Mouse (Mus musculus): ENCODE results near the gene Eomes. TPM values are rescaled to one million over a fixed set of nuclear protein-coding genes. Genes with fewer than 3 reads are reported as not detected.

The Eomes gene
- total and polyA plus RNA-seq, 3 experiments = not detected

- Histone ChIP-seq H3K36me3 (replicated peaks in 1 of 2; ENCODE audit: control insufficient read depth in 1 of 2, insufficient read depth in 1 of 2, low read length in 1 of 2) (peaks cover 5 to 15% of the 10 kb centered on the region in 2 experiments), H3K27me3 (replicated peaks) (no peaks in the 10 kb centered on the region), H3K4me3 (replicated peaks in 1 of 3; ENCODE audit: low read depth in 2 of 3, low read length in 2 of 3, poor library complexity in 1 of 3) (peak overlapping the region; percentile 83 to 88 (median 85)), H3K27ac (ENCODE audit: insufficient read depth, low read depth) (no peak overlapping the region), H3K4me1 (ENCODE audit: control insufficient read depth in 1 of 2, insufficient read depth in 2 of 2) (peaks cover 16 to 52% of the 10 kb centered on the region in 2 experiments), H3K79me2 (replicated peaks; ENCODE audit: control insufficient read depth, extremely low read depth, insufficient read depth, poor library complexity, severe bottlenecking) (peaks cover 47% of the 10 kb centered on the region), H3K9me3 (replicated peaks; ENCODE audit: low read length) (no peaks in the 10 kb centered on the region), H3K4me2 (ENCODE audit: insufficient read depth, low read depth, poor library complexity, severe bottlenecking) (peak overlapping the region; percentile 91), H3K9ac (ENCODE audit: insufficient read depth, low read depth) (peak overlapping the region; percentile 90)
- TF ChIP-seq MXI1 (IDR thresholded peaks at IDR 0.05; ENCODE audit: low read depth, low read length) (peak; percentile 36; the same call in 1 of the 2 replicates), SIN3A (IDR thresholded peaks at IDR 0.05; ENCODE audit: low read length) (0 out of 2 replicates have a peak, but pooled peaks have one; percentile 12), NRF1 (IDR thresholded peaks at IDR 0.05; ENCODE audit: low read depth, low read length) (no peak)
- no peak for DNase-seq (ENCODE audit: extremely low read depth)
- in situ Hi-C loops (cut with MboI; ENCODE audit: low pct_ligation_motif_present, low pct_unique_long_range_greater_than_20kb, low sequenced_read_pairs) (no loop called here), dilution Hi-C loops (cut with MboI; ENCODE audit: extremely low pct_ligation_motif_present, extremely low pct_unique_long_range_greater_than_20kb, low sequenced_read_pairs) (no loop called here)
These were observed 28.6 kb downstream of the Eomes start for GRCm38 (mm10) chr9:118506404-118507231.

DNA sequence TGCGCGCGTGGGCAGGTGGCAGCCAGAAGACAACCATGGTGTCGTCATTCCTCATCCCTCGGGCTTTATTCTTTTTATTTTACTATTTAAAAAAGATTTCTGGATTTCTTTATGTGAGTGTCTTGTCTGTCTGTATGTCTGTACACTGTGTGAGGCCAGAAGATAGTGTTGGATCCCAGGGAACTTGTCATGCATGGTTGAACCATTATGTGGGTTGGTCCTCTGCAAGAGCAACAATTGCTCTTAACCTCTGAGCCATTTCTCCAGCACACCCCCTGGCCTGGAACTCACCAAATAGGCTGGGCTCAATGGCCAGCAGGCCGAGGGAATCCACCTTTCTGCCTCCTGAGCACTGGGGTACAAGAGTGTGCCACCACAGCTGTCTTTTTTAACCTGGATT, 29.5 kb downstream of the Eomes start:
- H3K9ac ChIP-seq (ENCODE audit: insufficient read depth, low read depth) = peak overlapping the region; percentile 18; the same call in 1 of the 2 replicates
- H3K27me3 ChIP-seq (replicated peaks) = no peaks in the 10 kb centered on the region
- H3K4me2 ChIP-seq (ENCODE audit: insufficient read depth, low read depth, poor library complexity, severe bottlenecking) = peak overlapping the region; percentile 91
- H3K4me1 ChIP-seq (ENCODE audit: control insufficient read depth in 1 of 2, insufficient read depth in 2 of 2) = peaks cover 18 to 61% of the 10 kb centered on the region in 2 experiments
- H3K9me3 ChIP-seq (replicated peaks; ENCODE audit: low read length) = no peaks in the 10 kb centered on the region
- in situ Hi-C loops (cut with MboI; ENCODE audit: low pct_ligation_motif_present, low pct_unique_long_range_greater_than_20kb, low sequenced_read_pairs) = no loop called here
- peaks cover 52% of the 10 kb centered on the region for H3K79me2 ChIP-seq (replicated peaks; ENCODE audit: control insufficient read depth, extremely low read depth, insufficient read depth, poor library complexity, severe bottlenecking)
- no peak for DNase-seq (ENCODE audit: extremely low read depth)
- H3K4me3 ChIP-seq (replicated peaks in 1 of 3; ENCODE audit: low read depth in 2 of 3, low read length in 2 of 3, poor library complexity in 1 of 3) = peak overlapping the region; percentile 28 to 88 (median 83)
- H3K27ac ChIP-seq (ENCODE audit: insufficient read depth, low read depth) = no peak overlapping the region
- peaks cover 5 to 19% of the 10 kb centered on the region in 2 experiments for H3K36me3 ChIP-seq (replicated peaks in 1 of 2; ENCODE audit: control insufficient read depth in 1 of 2, insufficient read depth in 1 of 2, low read length in 1 of 2)
- dilution Hi-C loops (cut with MboI; ENCODE audit: extremely low pct_ligation_motif_present, extremely low pct_unique_long_range_greater_than_20kb, low sequenced_read_pairs) = no loop called here
- no peak for TF ChIP-seq JUN (IDR thresholded peaks at IDR 0.05; ENCODE audit: insufficient read depth, low read depth, low read length)
- no peak for TF ChIP-seq POLR2A (IDR thresholded peaks at IDR 0.05; ENCODE audit: low read depth, low read length)
- no peak for TF ChIP-seq HCFC1 (IDR thresholded peaks at IDR 0.05; ENCODE audit: low read depth, low read length)
- TF ChIP-seq TCF12 (IDR thresholded peaks at IDR 0.05; ENCODE audit: low read depth, low read length) = no peak
- no peak for TF ChIP-seq RAD21 (IDR thresholded peaks at IDR 0.05; ENCODE audit: low read depth, low read length)
- no peak for TF ChIP-seq UBTF (IDR thresholded peaks at IDR 0.05; ENCODE audit: low read depth, low read length)
- no peak for TF ChIP-seq ZMIZ1 (IDR thresholded peaks at IDR 0.05; ENCODE audit: low read depth, low read length)
- TF ChIP-seq USF2 (conservative IDR thresholded peaks at IDR 0.05; ENCODE audit: low read depth, low read length) = no peak
- no peak for TF ChIP-seq MEF2A (IDR thresholded peaks at IDR 0.05; ENCODE audit: borderline replicate concordance, low read depth, low read length)
- TF ChIP-seq TBP (conservative IDR thresholded peaks at IDR 0.05; ENCODE audit: low read depth, low read length) = no peak
- no peak for TF ChIP-seq ZKSCAN1 (IDR thresholded peaks at IDR 0.05; ENCODE audit: borderline replicate concordance, low read depth, low read length)

Measured in CH12.LX (cell line).